Mouse (Mus musculus): ENCODE measurements around the gene Stxbp2.
A peak's percentile ranks its signal among the peaks of the same experiment; 100 is the strongest.

Gene Stxbp2

GRCm38 (mm10) chr8:3631478-3631875 is 722 bp downstream of the Stxbp2 start:
- DNase-seq (ENCODE audit: low spot score in 2 of 2) = no peak

- peak; percentile 73 to 78 for DNase-seq (ENCODE audit: low spot score in 2 of 2)
These were observed 15.0 kb downstream of the Stxbp2 start for GRCm38 (mm10) chr8:3645804-3646203.

- no peak for DNase-seq (ENCODE audit: low spot score in 2 of 2)
These were observed 16.2 kb downstream of the Stxbp2 start for GRCm38 (mm10) chr8:3646824-3647531.

GRCm38 (mm10) chr8:3647561-3647960 is 16.8 kb downstream of the Stxbp2 start:
- DNase-seq (ENCODE audit: low spot score in 2 of 2) = no peak

- no peak for DNase-seq (ENCODE audit: low spot score in 2 of 2)
These were observed 17.5 kb downstream of the Stxbp2 start for GRCm38 (mm10) chr8:3648268-3648667.

- DNase-seq (ENCODE audit: low spot score in 2 of 2) = no peak
These were observed 18.2 kb downstream of the Stxbp2 start for GRCm38 (mm10) chr8:3648990-3649389.

GRCm38 (mm10) chr8:3652845-3653244 is 22.1 kb downstream of the Stxbp2 start:
- DNase-seq (ENCODE audit: low spot score in 2 of 2) = no peak

GRCm38 (mm10) chr8:3654726-3655508 is 24.2 kb downstream of the Stxbp2 start:
- no peak for DNase-seq (ENCODE audit: low spot score in 2 of 2)

- no peak for DNase-seq (ENCODE audit: low spot score in 2 of 2)
These were observed 24.8 kb downstream of the Stxbp2 start, which contains the start of gene Retn for GRCm38 (mm10) chr8:3655526-3655925. Retn (plus strand) TSS chr8:3655770.

GRCm38 (mm10) chr8:3656725-3657381 is 26.1 kb downstream of the Stxbp2 start:
- DNase-seq (ENCODE audit: low spot score in 2 of 2) = no peak

- no peak for DNase-seq (ENCODE audit: low spot score in 2 of 2)
These were observed 30.1 kb downstream of the Stxbp2 start for GRCm38 (mm10) chr8:3660889-3661288.

- DNase-seq (ENCODE audit: low spot score in 2 of 2) = peak in 1 of 2 experiments; percentile 33
These were observed 33.6 kb downstream of the Stxbp2 start for GRCm38 (mm10) chr8:3664405-3664804.

- DNase-seq (ENCODE audit: low spot score in 2 of 2) = no peak
These were observed 34.8 kb downstream of the Stxbp2 start, which contains the start of gene Mcemp1 for GRCm38 (mm10) chr8:3665507-3665906. Mcemp1 (plus strand) TSS chr8:3665754.

GRCm38 (mm10) chr8:3670388-3670787 is 39.6 kb downstream of the Stxbp2 start:
- peak in 1 of 2 experiments; percentile 53 for DNase-seq (ENCODE audit: low spot score in 2 of 2)

- DNase-seq (ENCODE audit: low spot score in 2 of 2) = peak; percentile 82 to 93
These were observed 41.3 kb downstream of the Stxbp2 start, which contains the start of gene Fcor for GRCm38 (mm10) chr8:3671980-3672491. Fcor (minus strand) TSS chr8:3672362.

- DNase-seq (ENCODE audit: low spot score in 2 of 2) = no peak
These were observed 43.9 kb downstream of the Stxbp2 start for GRCm38 (mm10) chr8:3674671-3675070.

- DNase-seq (ENCODE audit: low spot score in 2 of 2) = peak; percentile 91 to 97
These were observed 45.6 kb downstream of the Stxbp2 start, which contains the start of gene Trappc5 for GRCm38 (mm10) chr8:3676131-3676992. Trappc5 (plus strand) TSS chr8:3676299.

- DNase-seq (ENCODE audit: low spot score in 2 of 2) = no peak
These were observed 46.3 kb downstream of the Stxbp2 start for GRCm38 (mm10) chr8:3676993-3677579.

- no peak for DNase-seq (ENCODE audit: low spot score in 2 of 2)
These were observed 48.1 kb downstream of the Stxbp2 start for GRCm38 (mm10) chr8:3678831-3679230.

GRCm38 (mm10) chr8:3679236-3679635 is 48.5 kb downstream of the Stxbp2 start:
- DNase-seq (ENCODE audit: low spot score in 2 of 2) = no peak

- no peak for DNase-seq (ENCODE audit: low spot score in 2 of 2)
These were observed 48.9 kb downstream of the Stxbp2 start for GRCm38 (mm10) chr8:3679656-3680055.
